Mouse (Mus musculus) heart, embryonic 14.5 days (tissue): ENCODE results near the gene Col13a1. TPM values are rescaled to one million over a fixed set of nuclear protein-coding genes. Genes with fewer than 3 reads are reported as not detected.

ENCODE experiments used
- ATAC-seq: fragments of 200-750 bp; cut with Nextera tagmentation; 2 replicates; pipeline ENCODE4 v1.8.0; 2017; ENCODE audit warnings: low read depth, moderate TSS enrichment; ENCODE audit not compliant: insufficient number of reproducible peaks, insufficient read depth, low FRiP score
- H3K27ac ChIP-seq, 2 experiments: fragments of 200-500 bp in 1 of 2; fragments of 300-500 bp in 1 of 2; sonication (generic) in 1 of 2; replicated peaks in 1 of 2; 2 replicates each; pipeline ENCODE4 v1.5.1; 2012 to 2014; ENCODE audit warnings: low read depth in 2 of 2, low read length in 2 of 2, control low read depth in 1 of 2, mild to moderate bottlenecking in 1 of 2, mixed read lengths in 1 of 2; ENCODE audit not compliant: control insufficient read depth in 1 of 2, insufficient read depth in 1 of 2
- H3K27me3 ChIP-seq: fragments of 300-500 bp; sonication (generic); 2 replicates; pipeline ENCODE4 v1.6.1; 2014; ENCODE audit warnings: mild to moderate bottlenecking, low read length, control low read depth; ENCODE audit not compliant: control insufficient read depth, insufficient read depth
- H3K36me3 ChIP-seq: fragments of 300-500 bp; sonication (generic); 2 replicates; pipeline ENCODE4 v1.6.1; 2014; ENCODE audit warnings: mild to moderate bottlenecking, control low read depth, low read length, mixed read lengths; ENCODE audit not compliant: control insufficient read depth, insufficient read depth
- H3K4me1 ChIP-seq, 2 experiments: fragments of 200-500 bp in 1 of 2; fragments of 300-500 bp in 1 of 2; sonication (generic) in 1 of 2; 2 replicates each; pipeline ENCODE4 v1.6.1; 2012 to 2014; ENCODE audit warnings: low read length in 2 of 2, control low read depth in 1 of 2, mixed read lengths in 1 of 2; ENCODE audit not compliant: control insufficient read depth in 2 of 2, insufficient read depth in 2 of 2
- H3K4me2 ChIP-seq: fragments of 300-500 bp; sonication (generic); 2 replicates; pipeline ENCODE4 v1.6.1; 2014; ENCODE audit warnings: mild to moderate bottlenecking, low read length
- H3K4me3 ChIP-seq, 2 experiments: fragments of 200-500 bp in 1 of 2; fragments of 300-500 bp in 1 of 2; sonication (generic) in 1 of 2; 2 replicates each; pipeline ENCODE4 v1.5.1; 2012 to 2014; ENCODE audit warnings: low read length in 2 of 2, mild to moderate bottlenecking in 2 of 2, control low read depth in 1 of 2, low read depth in 1 of 2, moderate library complexity in 1 of 2; ENCODE audit not compliant: control insufficient read depth in 1 of 2, insufficient read depth in 1 of 2
- H3K9ac ChIP-seq: fragments of 300-500 bp; sonication (generic); 2 replicates; pipeline ENCODE4 v1.6.1; 2014; ENCODE audit warnings: mild to moderate bottlenecking, low read length
- H3K9me3 ChIP-seq: fragments of 300-500 bp; sonication (generic); 2 replicates; pipeline ENCODE4 v1.6.1; 2016; ENCODE audit warnings: low read length, control low read depth; ENCODE audit not compliant: control insufficient read depth
- WGBS: fragments of 180-500 bp; shearing (Covaris S2); extraction: QIAGEN DNeasy Blood & Tissue Kit; methylation state at CpG from one replicate; pipeline ENCODE4 v1.1.7; 2014; 5-methylcytosine and 5-hydroxymethylcytosine counted together
- polyA plus RNA-seq: library from polyadenylated mRNA; unstranded; fragments of >200 nt; fragmentation: Nextera tagmentation; extraction: Ambion mirVana; gene quantifications from 2 replicates; pipeline ENCODE4 v1.2.1, GENCODE M21; 2014

Col13a1 gene
- polyA plus RNA-seq, 1 experiment from 2014 or later, result 9.5 TPM

GRCm38 (mm10) chr10:61859451-61859850 lies 119.5 kb downstream of the Col13a1 start:
- Histone ChIP-seq H3K36me3 (0 out of 2 replicates have a peak, but pooled peaks cover 3% of the 10 kb centered on the region), H3K4me2 (no peak overlapping the region), H3K27me3 (no peaks in the 10 kb centered on the region), H3K4me3 (no peak overlapping the region), H3K4me1 (peaks cover 2% of the 10 kb centered on the region in 2 experiments; a peak in 2 of 4 replicates), H3K9ac (no peak overlapping the region), H3K27ac (no peak overlapping the region), H3K9me3 (peaks cover 15% of the 10 kb centered on the region)
- no peak for ATAC-seq
- WGBS, result 85% methylated on average over 2 of the region's 2 CpGs

GRCm38 (mm10) chr10:61855139-61855675 lies 123.7 kb downstream of the Col13a1 start:
- WGBS, result 69% methylated on average over 8 of the region's 8 CpGs
- H3K4me3 ChIP-seq, result no peak overlapping the region
- ATAC-seq, result no peak
- H3K4me1 ChIP-seq, result peaks cover 12 to 17% of the 10 kb centered on the region in 2 experiments
- no peaks in the 10 kb centered on the region for H3K27me3 ChIP-seq
- H3K27ac ChIP-seq, result no peak overlapping the region
- 0 out of 2 replicates have a peak, but pooled peaks cover under 1% of the 10 kb centered on the region for H3K36me3 ChIP-seq
- H3K9ac ChIP-seq, result no peak overlapping the region
- H3K9me3 ChIP-seq, result no peaks in the 10 kb centered on the region
- H3K4me2 ChIP-seq, result no peak overlapping the region

GRCm38 (mm10) chr10:61852824-61853223 lies 126.1 kb downstream of the Col13a1 start:
- H3K4me2 ChIP-seq, result no peak overlapping the region
- no peak for ATAC-seq
- H3K9ac ChIP-seq, result no peak overlapping the region
- no peaks in the 10 kb centered on the region for H3K9me3 ChIP-seq
- no peak overlapping the region for H3K4me3 ChIP-seq
- H3K27me3 ChIP-seq, result no peaks in the 10 kb centered on the region
- H3K4me1 ChIP-seq, result peaks cover 32 to 36% of the 10 kb centered on the region in 2 experiments
- H3K27ac ChIP-seq, result no peak overlapping the region
- WGBS, result 73% methylated on average over 8 of the region's 8 CpGs
- H3K36me3 ChIP-seq, result no peaks in the 10 kb centered on the region

- H3K9ac ChIP-seq, result no peak overlapping the region
- no peaks in the 10 kb centered on the region for H3K27me3 ChIP-seq
- H3K4me2 ChIP-seq, result peak overlapping the region; percentile 33; the same call in 1 of the 2 replicates
- peak; percentile 51 for ATAC-seq
- peak overlapping the region; percentile 81 to 85 for H3K27ac ChIP-seq
- peaks cover 31 to 39% of the 10 kb centered on the region in 2 experiments for H3K4me1 ChIP-seq
- no peaks in the 10 kb centered on the region for H3K9me3 ChIP-seq
- H3K4me3 ChIP-seq, result no peak overlapping the region
- WGBS, result 12% methylated on average over 6 of the region's 6 CpGs
- no peaks in the 10 kb centered on the region for H3K36me3 ChIP-seq
Measured at GRCm38 (mm10) chr10:61848553-61848952, 130.4 kb downstream of the Col13a1 start.

GRCm38 (mm10) chr10:61845476-61845875 lies 133.4 kb downstream of the Col13a1 start:
- Histone ChIP-seq H3K36me3 (no peaks in the 10 kb centered on the region), H3K4me1 (peaks cover 28 to 32% of the 10 kb centered on the region in 2 experiments), H3K27me3 (no peaks in the 10 kb centered on the region), H3K9me3 (no peaks in the 10 kb centered on the region), H3K4me2 (no peak overlapping the region), H3K27ac (no peak overlapping the region), H3K9ac (no peak overlapping the region), H3K4me3 (no peak overlapping the region)
- no peak for ATAC-seq
- WGBS, result 52% methylated on average over 4 of the region's 4 CpGs

- no peaks in the 10 kb centered on the region for H3K9me3 ChIP-seq
- no peak overlapping the region for H3K4me3 ChIP-seq
- no peaks in the 10 kb centered on the region for H3K36me3 ChIP-seq
- H3K4me2 ChIP-seq, result no peak overlapping the region
- WGBS, result 82% methylated on average over 7 of the region's 7 CpGs
- no peak overlapping the region for H3K27ac ChIP-seq
- ATAC-seq, result no peak
- H3K4me1 ChIP-seq, result peaks cover 22 to 27% of the 10 kb centered on the region in 2 experiments
- no peak overlapping the region for H3K9ac ChIP-seq
- H3K27me3 ChIP-seq, result no peaks in the 10 kb centered on the region
Measured at GRCm38 (mm10) chr10:61844475-61844874, 134.4 kb downstream of the Col13a1 start.

- Histone ChIP-seq H3K27me3 (no peaks in the 10 kb centered on the region), H3K4me3 (no peak overlapping the region), H3K4me1 (peaks cover 6 to 7% of the 10 kb centered on the region in 2 experiments), H3K9me3 (no peaks in the 10 kb centered on the region), H3K36me3 (no peaks in the 10 kb centered on the region), H3K4me2 (no peak overlapping the region), H3K27ac (no peak overlapping the region), H3K9ac (no peak overlapping the region)
- WGBS, result 88% methylated on average over 12 of the region's 12 CpGs
- no peak for ATAC-seq
Measured at GRCm38 (mm10) chr10:61842261-61842660, 136.6 kb downstream of the Col13a1 start.

- no peak overlapping the region for H3K4me2 ChIP-seq
- ATAC-seq, result no peak
- H3K36me3 ChIP-seq, result no peaks in the 10 kb centered on the region
- WGBS, result 76% methylated on average over 9 of the region's 9 CpGs
- H3K27me3 ChIP-seq, result no peaks in the 10 kb centered on the region
- no peak overlapping the region for H3K9ac ChIP-seq
- H3K4me1 ChIP-seq, result no peaks in the 10 kb centered on the region
- H3K9me3 ChIP-seq, result no peaks in the 10 kb centered on the region
- H3K4me3 ChIP-seq, result no peak overlapping the region
- H3K27ac ChIP-seq, result no peak overlapping the region
Measured at GRCm38 (mm10) chr10:61839326-61839725, 139.6 kb downstream of the Col13a1 start.
